Mouse (Mus musculus): ENCODE results near the gene Snd1.
A peak's percentile ranks its signal among the peaks of the same experiment; 100 is the strongest.
"Not testable (repeated sequence)": the region's sequence is repeated elsewhere in the genome, so short reads cannot be mapped to it uniquely, and the experiment has no call there.

Gene Snd1

GRCm38 (mm10) chr6:28904417-28904816, 429.5 kb downstream of the Snd1 start:
- no peak for DNase-seq (ENCODE audit: low read depth, low spot score)

- DNase-seq (ENCODE audit: low read depth, low spot score), result no peak
Measured at GRCm38 (mm10) chr6:28905301-28905700, 430.4 kb downstream of the Snd1 start.

- DNase-seq (ENCODE audit: low read depth, low spot score), result no peak
Measured at GRCm38 (mm10) chr6:28909866-28910265, 434.9 kb downstream of the Snd1 start.

- DNase-seq (ENCODE audit: low read depth, low spot score), result peak; percentile 76
Measured at GRCm38 (mm10) chr6:28914981-28915380, 440.0 kb downstream of the Snd1 start.

GRCm38 (mm10) chr6:28916630-28917029, 441.7 kb downstream of the Snd1 start:
- DNase-seq (ENCODE audit: low read depth, low spot score), result no peak

GRCm38 (mm10) chr6:28919346-28919745, 444.4 kb downstream of the Snd1 start:
- DNase-seq (ENCODE audit: low read depth, low spot score), result no peak

GRCm38 (mm10) chr6:28922371-28922770, 447.4 kb downstream of the Snd1 start:
- no peak for DNase-seq (ENCODE audit: low read depth, low spot score)

GRCm38 (mm10) chr6:28923091-28923824, 448.3 kb downstream of the Snd1 start:
- DNase-seq (ENCODE audit: low read depth, low spot score), result no peak

GRCm38 (mm10) chr6:28923837-28924236, 448.9 kb downstream of the Snd1 start:
- DNase-seq (ENCODE audit: low read depth, low spot score), result no peak

- not testable (repeated sequence) for DNase-seq (ENCODE audit: low read depth, low spot score)
Measured at GRCm38 (mm10) chr6:28927987-28928386, 453.0 kb downstream of the Snd1 start.

GRCm38 (mm10) chr6:28929169-28929803, 454.3 kb downstream of the Snd1 start:
- not testable (repeated sequence) for DNase-seq (ENCODE audit: low read depth, low spot score)

GRCm38 (mm10) chr6:28931234-28931633, 456.3 kb downstream of the Snd1 start:
- DNase-seq (ENCODE audit: low read depth, low spot score), result no peak

GRCm38 (mm10) chr6:28931636-28932327, 456.8 kb downstream of the Snd1 start:
- no peak for DNase-seq (ENCODE audit: low read depth, low spot score)

GRCm38 (mm10) chr6:28932328-28932937, 457.5 kb downstream of the Snd1 start:
- peak; percentile 87 for DNase-seq (ENCODE audit: low read depth, low spot score)

GRCm38 (mm10) chr6:28935736-28936135, 460.8 kb downstream of the Snd1 start:
- no peak for DNase-seq (ENCODE audit: low read depth, low spot score)

GRCm38 (mm10) chr6:28947254-28947653, 472.3 kb downstream of the Snd1 start:
- DNase-seq (ENCODE audit: low read depth, low spot score), result no peak

- DNase-seq (ENCODE audit: low read depth, low spot score), result peak; percentile 69
Measured at GRCm38 (mm10) chr6:28949269-28949668, 474.3 kb downstream of the Snd1 start.

- peak; percentile 90 for DNase-seq (ENCODE audit: low read depth, low spot score)
Measured at GRCm38 (mm10) chr6:28955581-28955980, 480.6 kb downstream of the Snd1 start.

GRCm38 (mm10) chr6:28957486-28957885, 482.5 kb downstream of the Snd1 start:
- no peak for DNase-seq (ENCODE audit: low read depth, low spot score)

- no peak for DNase-seq (ENCODE audit: low read depth, low spot score)
Measured at GRCm38 (mm10) chr6:28963178-28963577, 488.2 kb downstream of the Snd1 start.

GRCm38 (mm10) chr6:28965264-28965663, 490.3 kb downstream of the Snd1 start:
- DNase-seq (ENCODE audit: low read depth, low spot score), result no peak

- no peak for DNase-seq (ENCODE audit: low read depth, low spot score)
Measured at GRCm38 (mm10) chr6:28969615-28970014, 494.7 kb downstream of the Snd1 start.

All from R1 (cell line).